Mouse (Mus musculus) myocyte (in vitro differentiated cells): ENCODE measurements around the gene Igf2bp1. TPM values are rescaled to one million over a fixed set of nuclear protein-coding genes. Genes with fewer than 3 reads are reported as not detected.

Experiments
- H3K27me3 ChIP-seq: one replicate; pipeline ENCODE4 v1.6.1; 2011; ENCODE audit not compliant: control insufficient read depth, insufficient read depth, insufficient read length
- H3K36me3 ChIP-seq: one replicate; pipeline ENCODE4 v1.6.1; 2011; ENCODE audit not compliant: control insufficient read depth, insufficient read depth
- H3K4me2 ChIP-seq: one replicate; pipeline ENCODE4 v1.6.1; 2011; ENCODE audit warnings: low read depth, control low read depth
- H3K4me3 ChIP-seq: one replicate; pipeline ENCODE4 v1.5.1; 2011; ENCODE audit warnings: mild to moderate bottlenecking, control low read depth, moderate library complexity
- H3K79me2 ChIP-seq: one replicate; pipeline ENCODE4 v1.6.1; 2011; ENCODE audit not compliant: control insufficient read depth, insufficient read depth
- H3ac ChIP-seq: one replicate; pipeline ENCODE4 v1.6.1; 2011; ENCODE audit not compliant: control insufficient read depth, insufficient read length
- CEBPB ChIP-seq: IDR thresholded peaks from 2 replicates; pipeline ENCODE4 v1.6.1; 2011; ENCODE audit warnings: mild to moderate bottlenecking, moderate library complexity; ENCODE audit not compliant: poor library complexity, insufficient read depth, severe bottlenecking
- E2F4 ChIP-seq: IDR thresholded peaks from one replicate; pipeline ENCODE4 v1.6.1; 2011; ENCODE audit warnings: mild to moderate bottlenecking, control low read depth, moderate library complexity; ENCODE audit not compliant: insufficient read depth
- MAX ChIP-seq: IDR thresholded peaks from one replicate; pipeline ENCODE4 v1.6.1; 2011; ENCODE audit warnings: low read depth, mild to moderate bottlenecking, control low read depth
- MYOD1 ChIP-seq, 3 experiments: IDR thresholded peaks; one replicate each; pipeline ENCODE4 v1.6.1; 2011; ENCODE audit warnings: control low read depth in 2 of 3, low read depth in 2 of 3, mild to moderate bottlenecking in 2 of 3, moderate library complexity in 1 of 3; ENCODE audit not compliant: insufficient read length in 2 of 3, control insufficient read depth in 1 of 3
- MYOG ChIP-seq, 3 experiments: IDR thresholded peaks; one replicate each; pipeline ENCODE4 v1.6.1; 2011; ENCODE audit warnings: control low read depth in 2 of 3, low read depth in 2 of 3, mild to moderate bottlenecking in 2 of 3; ENCODE audit not compliant: insufficient read length in 2 of 3, control insufficient read depth in 1 of 3, insufficient read depth in 1 of 3
- POLR2A ChIP-seq: IDR thresholded peaks from one replicate; pipeline ENCODE4 v1.6.1; 2011; ENCODE audit warnings: low read depth, mild to moderate bottlenecking, control low read depth, moderate library complexity; ENCODE audit not compliant: insufficient read length
- POLR2AphosphoS2 ChIP-seq: IDR thresholded peaks from one replicate; pipeline ENCODE4 v1.6.1; 2011; ENCODE audit warnings: low read depth, control low read depth; ENCODE audit not compliant: insufficient read length
- REST ChIP-seq: IDR thresholded peaks from one replicate; pipeline ENCODE4 v1.6.1; 2011; ENCODE audit warnings: mild to moderate bottlenecking, control low read depth, moderate library complexity; ENCODE audit not compliant: insufficient read depth, insufficient read length
- SRF ChIP-seq: IDR thresholded peaks from one replicate; pipeline ENCODE4 v1.6.1; 2011; ENCODE audit warnings: low read depth; ENCODE audit not compliant: control insufficient read depth, insufficient read length
- TCF12 ChIP-seq: IDR thresholded peaks from one replicate; pipeline ENCODE4 v1.6.1; 2011; ENCODE audit warnings: mild to moderate bottlenecking, control low read depth; ENCODE audit not compliant: poor library complexity, insufficient read depth, severe bottlenecking
- TCF3 ChIP-seq: IDR thresholded peaks from one replicate; pipeline ENCODE4 v1.6.1; 2011; ENCODE audit warnings: low read depth, control low read depth; ENCODE audit not compliant: insufficient read length
- USF1 ChIP-seq: IDR thresholded peaks from one replicate; pipeline ENCODE4 v1.6.1; 2011; ENCODE audit warnings: low read depth, mild to moderate bottlenecking, control low read depth, moderate library complexity
- polyA plus RNA-seq: library from polyadenylated mRNA; unstranded; fragments of >200 nt; fragmentation: generic; extraction: Trizol; gene quantifications from one replicate; pipeline ENCODE4 v1.2.1, GENCODE M21; 2012; ENCODE audit warnings: missing spikeins

Gene Igf2bp1
- polyA plus RNA-seq, 1 experiment, result 0.30 TPM

- H3K27me3 ChIP-seq, result peaks cover 35% of the 10 kb centered on the region
Measured at GRCm38 (mm10) chr11:95915006-95915710, 90.6 kb downstream of the Igf2bp1 start.

GRCm38 (mm10) chr11:95914571-95914991 is 91.2 kb downstream of the Igf2bp1 start, which contains the start of gene B4galnt2:
TSS of gene B4galnt2 (minus strand) at chr11:95914891.
- Histone ChIP-seq H3K4me3 (peak within 1 kb of the TSS; percentile 11), H3K27me3 (peaks cover 32% of the 10 kb centered on the region)

More at GRCm38 (mm10) chr11:95915006-95915710, 90.6 kb downstream of the Igf2bp1 start:
- peak overlapping the region; percentile 57 for H3K4me2 ChIP-seq
- TF ChIP-seq POLR2A, result no peak
- TF ChIP-seq POLR2AphosphoS2, result no peak
- no peak for TF ChIP-seq TCF12
- no peak for TF ChIP-seq CEBPB
- TF ChIP-seq USF1, result no peak
- no peak for TF ChIP-seq E2F4
- TF ChIP-seq MYOG (IDR thresholded peaks at IDR 0.05; ENCODE audit: control insufficient read depth in 1 of 3, insufficient read depth in 1 of 3, insufficient read length in 2 of 3, low read depth in 2 of 3), result no peak
- no peak for TF ChIP-seq MAX
- no peak for TF ChIP-seq SRF
- no peak for TF ChIP-seq REST
- no peak overlapping the region for H3ac ChIP-seq
- peak overlapping the region; percentile 11 for H3K4me3 ChIP-seq
- no peaks in the 10 kb centered on the region for H3K79me2 ChIP-seq
- no peaks in the 10 kb centered on the region for H3K36me3 ChIP-seq

GRCm38 (mm10) chr11:95913959-95914566 is 91.7 kb downstream of the Igf2bp1 start:
- Histone ChIP-seq H3K36me3 (no peaks in the 10 kb centered on the region), H3ac (no peak overlapping the region), H3K79me2 (no peaks in the 10 kb centered on the region), H3K27me3 (peaks cover 32% of the 10 kb centered on the region), H3K4me2 (peak overlapping the region; percentile 57), H3K4me3 (peak overlapping the region; percentile 11)
- TF ChIP-seq CEBPB (peak; percentile 96), TCF12 (no peak)

More at GRCm38 (mm10) chr11:95914571-95914991, 91.2 kb downstream of the Igf2bp1 start, which contains the start of gene B4galnt2:
- TF ChIP-seq TCF3 (no peak), POLR2AphosphoS2 (no peak), CEBPB (no peak), USF1 (no peak), MYOG (IDR thresholded peaks at IDR 0.05; ENCODE audit: control insufficient read depth in 1 of 3, insufficient read depth in 1 of 3, insufficient read length in 2 of 3, low read depth in 2 of 3) (peak in 1 of 3 experiments; percentile 31), POLR2A (no peak), E2F4 (no peak), TCF12 (no peak), SRF (no peak), MAX (no peak), REST (no peak), MYOD1 (IDR thresholded peaks at IDR 0.05; ENCODE audit: control insufficient read depth in 1 of 3, insufficient read length in 2 of 3, low read depth in 2 of 3) (peak in 1 of 3 experiments; percentile 28)
- Histone ChIP-seq H3K4me2 (peak within 1 kb of the TSS; percentile 57), H3K79me2 (no peaks in the 10 kb centered on the region), H3K36me3 (no peaks in the 10 kb centered on the region), H3ac (no peak within 1 kb of the TSS)

GRCm38 (mm10) chr11:95911579-95911978 is 94.2 kb downstream of the Igf2bp1 start:
- H3K27me3 ChIP-seq, result peaks cover 28% of the 10 kb centered on the region
- no peaks in the 10 kb centered on the region for H3K36me3 ChIP-seq
- H3K4me3 ChIP-seq, result no peak overlapping the region
- no peak overlapping the region for H3ac ChIP-seq
- TF ChIP-seq MYOG (IDR thresholded peaks at IDR 0.05; ENCODE audit: control insufficient read depth in 1 of 3, insufficient read depth in 1 of 3, insufficient read length in 2 of 3, low read depth in 2 of 3), result no peak
- TF ChIP-seq CEBPB, result no peak
- no peak overlapping the region for H3K4me2 ChIP-seq
- H3K79me2 ChIP-seq, result no peaks in the 10 kb centered on the region

GRCm38 (mm10) chr11:95907805-95908524 is 97.8 kb downstream of the Igf2bp1 start:
- TF ChIP-seq POLR2AphosphoS2, result no peak
- TF ChIP-seq USF1, result peak; percentile 37
- H3ac ChIP-seq, result no peak overlapping the region
- H3K4me2 ChIP-seq, result no peak overlapping the region
- peaks cover 12% of the 10 kb centered on the region for H3K27me3 ChIP-seq
- no peak overlapping the region for H3K4me3 ChIP-seq
- H3K79me2 ChIP-seq, result no peaks in the 10 kb centered on the region
- no peaks in the 10 kb centered on the region for H3K36me3 ChIP-seq

Other genes with a start within 250 kb of the Igf2bp1 start
- gene Phospho1, start 181.4 kb downstream of the Igf2bp1 start, polyA plus RNA-seq, result 165 TPM
- gene Gngt2, start 168.7 kb downstream of the Igf2bp1 start, polyA plus RNA-seq, result 1.1 TPM
- 1.5 TPM for gene Abi3, start 163.5 kb downstream of the Igf2bp1 start, polyA plus RNA-seq
- gene B4galnt2, start 91.0 kb downstream of the Igf2bp1 start, polyA plus RNA-seq, result 0.14 TPM
- not detected for gene Gip, start 18.6 kb upstream of the Igf2bp1 start, polyA plus RNA-seq
- gene Snf8, start 28.9 kb upstream of the Igf2bp1 start, polyA plus RNA-seq, result 112 TPM
- 53.6 TPM for gene Ube2z, start 59.4 kb upstream of the Igf2bp1 start, polyA plus RNA-seq
- gene Atp5g1, start 69.7 kb upstream of the Igf2bp1 start, polyA plus RNA-seq, result 1,235 TPM
- not detected for gene Calcoco2, start 106.0 kb upstream of the Igf2bp1 start, polyA plus RNA-seq
- not detected for gene Ttll6, start 127.8 kb upstream of the Igf2bp1 start, polyA plus RNA-seq
- gene Hoxb13, start 188.4 kb upstream of the Igf2bp1 start, polyA plus RNA-seq, result 0.10 TPM